Mouse (Mus musculus): ENCODE results near the gene Hic2. TPM values are rescaled to one million over a fixed set of nuclear protein-coding genes. Genes with fewer than 3 reads are reported as not detected.
A peak's percentile ranks its signal among the peaks of the same experiment; 100 is the strongest.

Hic2 gene
- total and polyA plus RNA-seq, 2 experiments from 2014 or later: 4.3 to 14.9 TPM

- WGBS: 75% methylated on average over 1 of the region's 1 CpGs
- Histone ChIP-seq H3K27me3 (ENCODE audit: insufficient read depth, low read length) (no peaks in the 10 kb centered on the region), H3K4me1 (ENCODE audit: insufficient read depth) (no peaks in the 10 kb centered on the region), H3K4me3 (ENCODE audit: low read depth, low read length) (no peak overlapping the region), H3K4me2 (ENCODE audit: low read depth) (no peak overlapping the region), H3K27ac (ENCODE audit: low read depth, low read length) (no peak overlapping the region), H3K36me3 (ENCODE audit: insufficient read depth) (peaks cover 49% of the 10 kb centered on the region), H3K9ac (no peak overlapping the region), H3K9me3 (ENCODE audit: low read length) (no peaks in the 10 kb centered on the region)
- ATAC-seq (no peak), DNase-seq (no peak)
- TF ChIP-seq CTCF (IDR thresholded peaks at IDR 0.05; ENCODE audit: low read depth): no peak
Observed at GRCm38 (mm10) chr16:17261341-17261740, 28.0 kb downstream of the Hic2 start.

- Histone ChIP-seq H3K9me3 (ENCODE audit: low read length) (no peaks in the 10 kb centered on the region), H3K27me3 (ENCODE audit: insufficient read depth, low read length) (no peaks in the 10 kb centered on the region), H3K4me3 (ENCODE audit: low read depth, low read length) (no peak overlapping the region), H3K36me3 (ENCODE audit: insufficient read depth) (peaks cover 7% of the 10 kb centered on the region), H3K4me2 (ENCODE audit: low read depth) (no peak overlapping the region), H3K4me1 (ENCODE audit: insufficient read depth) (no peaks in the 10 kb centered on the region), H3K9ac (no peak overlapping the region), H3K27ac (ENCODE audit: low read depth, low read length) (no peak overlapping the region)
- ATAC-seq: no peak
- 72% methylated on average over 3 of the region's 3 CpGs for WGBS
- DNase-seq: no peak
- TF ChIP-seq CTCF (IDR thresholded peaks at IDR 0.05; ENCODE audit: low read depth): no peak
Observed at GRCm38 (mm10) chr16:17266113-17266512, 32.7 kb downstream of the Hic2 start.

DNA sequence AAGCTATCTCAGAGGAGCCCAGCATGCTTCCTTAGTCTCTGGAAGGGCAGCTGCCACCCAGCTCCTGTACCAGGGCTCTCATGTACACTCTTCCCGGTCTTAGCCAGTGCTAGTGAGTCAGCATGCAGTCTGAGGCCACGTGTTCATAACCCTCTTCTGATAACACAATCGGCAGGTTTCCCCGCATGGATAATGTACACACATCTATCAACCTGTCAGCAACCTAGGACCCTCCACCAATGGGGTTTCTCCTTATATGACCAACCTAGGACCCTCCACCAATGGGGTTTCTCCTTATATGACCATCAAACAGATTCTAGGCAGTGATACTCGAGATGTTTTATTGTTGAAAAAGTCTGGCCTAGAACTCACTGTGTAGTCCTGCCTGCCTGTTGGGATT lies 34.6 kb downstream of the Hic2 start:
- no peak overlapping the region for H3K4me2 ChIP-seq (ENCODE audit: low read depth)
- no peak overlapping the region for H3K4me3 ChIP-seq (ENCODE audit: low read depth, low read length)
- DNase-seq (no peak), ATAC-seq (no peak)
- TF ChIP-seq CTCF (IDR thresholded peaks at IDR 0.05; ENCODE audit: low read depth): no peak
- no peaks in the 10 kb centered on the region for H3K27me3 ChIP-seq (ENCODE audit: insufficient read depth, low read length)
- no peaks in the 10 kb centered on the region for H3K4me1 ChIP-seq (ENCODE audit: insufficient read depth)
- H3K36me3 ChIP-seq (ENCODE audit: insufficient read depth): no peaks in the 10 kb centered on the region
- no peak overlapping the region for H3K27ac ChIP-seq (ENCODE audit: low read depth, low read length)
- H3K9me3 ChIP-seq (ENCODE audit: low read length): no peaks in the 10 kb centered on the region
- no peak overlapping the region for H3K9ac ChIP-seq
- 77% methylated on average over 5 of the region's 5 CpGs for WGBS

DNA sequence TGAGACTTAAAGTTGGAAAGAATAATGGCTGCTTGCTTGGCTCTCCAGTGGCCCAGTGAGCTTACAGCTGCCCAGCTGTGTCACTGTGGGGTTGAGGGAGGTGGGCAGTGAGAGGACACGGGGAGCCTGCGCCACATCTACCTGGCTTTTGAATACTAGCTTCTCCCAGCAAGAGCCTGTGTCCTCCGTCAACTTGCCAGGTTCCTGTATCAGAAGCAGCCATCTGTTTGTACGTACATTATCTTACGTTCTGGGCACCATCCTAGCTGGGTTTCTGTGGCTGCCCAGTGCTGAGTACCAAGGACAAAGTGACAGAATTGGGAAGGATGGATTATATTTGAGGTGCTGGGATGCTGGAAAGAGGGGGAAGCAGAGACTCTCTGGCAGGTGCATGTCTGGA lies 36.5 kb downstream of the Hic2 start:
- Histone ChIP-seq H3K4me2 (ENCODE audit: low read depth) (no peak overlapping the region), H3K9me3 (ENCODE audit: low read length) (no peaks in the 10 kb centered on the region), H3K36me3 (ENCODE audit: insufficient read depth) (no peaks in the 10 kb centered on the region), H3K9ac (no peak overlapping the region), H3K4me1 (ENCODE audit: insufficient read depth) (no peaks in the 10 kb centered on the region), H3K27me3 (ENCODE audit: insufficient read depth, low read length) (no peaks in the 10 kb centered on the region), H3K27ac (ENCODE audit: low read depth, low read length) (no peak overlapping the region), H3K4me3 (ENCODE audit: low read depth, low read length) (no peak overlapping the region)
- ATAC-seq (no peak), DNase-seq (no peak)
- 91% methylated on average over 5 of the region's 5 CpGs for WGBS
- no peak for TF ChIP-seq CTCF (IDR thresholded peaks at IDR 0.05; ENCODE audit: low read depth)

- no peak for DNase-seq
- 77% methylated on average over 4 of the region's 4 CpGs for WGBS
Observed at GRCm38 (mm10) chr16:17271124-17271523, 37.8 kb downstream of the Hic2 start.

GRCm38 (mm10) chr16:17271856-17272255 lies 38.5 kb downstream of the Hic2 start:
- TF ChIP-seq CTCF (IDR thresholded peaks at IDR 0.05; ENCODE audit: low read depth): no peak
- no peak overlapping the region for H3K4me3 ChIP-seq (ENCODE audit: low read depth, low read length)
- 77% methylated on average over 6 of the region's 6 CpGs for WGBS
- DNase-seq: no peak
- H3K9ac ChIP-seq: no peak overlapping the region
- H3K4me1 ChIP-seq (ENCODE audit: insufficient read depth): no peaks in the 10 kb centered on the region
- no peak for ATAC-seq
- H3K9me3 ChIP-seq (ENCODE audit: low read length): no peaks in the 10 kb centered on the region
- no peaks in the 10 kb centered on the region for H3K36me3 ChIP-seq (ENCODE audit: insufficient read depth)
- H3K27ac ChIP-seq (ENCODE audit: low read depth, low read length): no peak overlapping the region
- H3K4me2 ChIP-seq (ENCODE audit: low read depth): no peak overlapping the region
- H3K27me3 ChIP-seq (ENCODE audit: insufficient read depth, low read length): no peaks in the 10 kb centered on the region

More at GRCm38 (mm10) chr16:17271124-17271523, 37.8 kb downstream of the Hic2 start:
- Histone ChIP-seq H3K27me3 (ENCODE audit: insufficient read depth, low read length) (no peaks in the 10 kb centered on the region), H3K9ac (no peak overlapping the region), H3K9me3 (ENCODE audit: low read length) (no peaks in the 10 kb centered on the region), H3K36me3 (ENCODE audit: insufficient read depth) (no peaks in the 10 kb centered on the region), H3K27ac (ENCODE audit: low read depth, low read length) (no peak overlapping the region), H3K4me2 (ENCODE audit: low read depth) (no peak overlapping the region), H3K4me3 (ENCODE audit: low read depth, low read length) (no peak overlapping the region), H3K4me1 (ENCODE audit: insufficient read depth) (no peaks in the 10 kb centered on the region)
- TF ChIP-seq CTCF (IDR thresholded peaks at IDR 0.05; ENCODE audit: low read depth): peak; percentile 36
- ATAC-seq: no peak

DNA sequence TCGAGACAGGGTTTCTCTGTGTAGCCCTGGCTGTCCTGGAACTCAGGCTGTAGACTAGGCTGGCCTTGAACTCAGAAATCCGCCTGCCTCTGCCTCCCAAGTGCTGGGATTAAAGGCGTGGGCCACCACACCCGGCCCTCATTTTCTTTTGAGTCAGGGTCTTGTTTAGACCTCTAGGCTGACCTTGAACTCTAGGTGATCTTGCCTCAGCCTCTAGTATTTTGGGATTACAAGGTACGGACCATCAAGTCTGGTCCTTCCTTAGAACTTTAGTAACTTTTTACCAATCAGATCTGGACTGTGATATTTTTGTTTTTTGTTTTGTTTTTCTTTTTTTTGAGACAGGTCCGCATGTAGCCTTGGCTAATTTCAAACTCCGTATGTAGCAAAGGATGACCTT lies 42.3 kb downstream of the Hic2 start, which contains the start of gene Tmem191c:
Gene Tmem191c, plus strand, starts transcription at position 357 of the 400 bp plus-strand sequence.
- 60% methylated on average over 7 of the region's 7 CpGs for WGBS
- H3K27ac ChIP-seq (ENCODE audit: low read depth, low read length): peak within 1 kb of the TSS; percentile 80
- H3K4me3 ChIP-seq (ENCODE audit: low read depth, low read length): peak within 1 kb of the TSS; percentile 57
- no peak for ATAC-seq
- H3K9ac ChIP-seq: peak within 1 kb of the TSS; percentile 57
- H3K27me3 ChIP-seq (ENCODE audit: insufficient read depth, low read length): no peaks in the 10 kb centered on the region
- TF ChIP-seq CTCF (IDR thresholded peaks at IDR 0.05; ENCODE audit: low read depth): no peak
- peaks cover 4% of the 10 kb centered on the region; the same call in 1 of the 2 replicates for H3K4me1 ChIP-seq (ENCODE audit: insufficient read depth)
- H3K4me2 ChIP-seq (ENCODE audit: low read depth): peak within 1 kb of the TSS; percentile 96
- H3K36me3 ChIP-seq (ENCODE audit: insufficient read depth): peaks cover 22% of the 10 kb centered on the region
- H3K9me3 ChIP-seq (ENCODE audit: low read length): no peaks in the 10 kb centered on the region
- no peak for DNase-seq

Data from forebrain, postnatal 0 days (tissue).